Mouse (Mus musculus) limb, embryonic 14.5 days (tissue): ENCODE data around the gene Rdh5. TPM values are rescaled to one million over a fixed set of nuclear protein-coding genes. Genes with fewer than 3 reads are reported as not detected.

ENCODE experiments used
- ATAC-seq: fragments of 200-750 bp; cut with Nextera tagmentation; 2 replicates; pipeline ENCODE4 v1.8.0; 2017; ENCODE audit warnings: low read depth, moderate number of reproducible peaks, moderate TSS enrichment; ENCODE audit not compliant: low FRiP score
- DNase-seq: peaks from one replicate; pipeline ENCODE4 v3.0.0-alpha.2; 2015; ENCODE audit warnings: low spot score
- H3K27ac ChIP-seq: fragments of 300-500 bp; sonication (generic); replicated peaks from 2 replicates; pipeline ENCODE4 v1.5.1; 2014; ENCODE audit warnings: low read depth, mild to moderate bottlenecking, low read length, moderate library complexity, mixed read lengths
- H3K27me3 ChIP-seq: fragments of 300-500 bp; sonication (generic); 2 replicates; pipeline ENCODE4 v1.6.1; 2014; ENCODE audit warnings: low read length, mixed read lengths; ENCODE audit not compliant: control insufficient read depth, insufficient read depth
- H3K36me3 ChIP-seq: fragments of 300-500 bp; sonication (generic); 2 replicates; pipeline ENCODE4 v1.6.1; 2014; ENCODE audit warnings: mild to moderate bottlenecking, low read length, moderate library complexity, mixed read lengths; ENCODE audit not compliant: control insufficient read depth, insufficient read depth
- H3K4me1 ChIP-seq: fragments of 300-500 bp; sonication (generic); 2 replicates; pipeline ENCODE4 v1.6.1; 2014; ENCODE audit warnings: antibody characterized with exemption, low read length, mixed read lengths; ENCODE audit not compliant: control insufficient read depth, insufficient read depth
- H3K4me2 ChIP-seq: fragments of 300-500 bp; sonication (generic); replicated peaks from 2 replicates; pipeline ENCODE4 v1.6.1; 2014; ENCODE audit warnings: low read depth, mild to moderate bottlenecking, low read length, moderate library complexity; ENCODE audit not compliant: severe bottlenecking
- H3K4me3 ChIP-seq: fragments of 300-500 bp; sonication (generic); replicated peaks from 2 replicates; pipeline ENCODE4 v1.5.1; 2014; ENCODE audit warnings: low read length
- H3K9ac ChIP-seq: fragments of 300-500 bp; sonication (generic); 2 replicates; pipeline ENCODE4 v1.6.1; 2014; ENCODE audit warnings: mild to moderate bottlenecking, low read depth, low read length, moderate library complexity; ENCODE audit not compliant: severe bottlenecking
- H3K9me3 ChIP-seq: fragments of 300-500 bp; sonication (generic); 2 replicates; pipeline ENCODE4 v1.6.1; 2016; ENCODE audit warnings: low read length; ENCODE audit not compliant: control insufficient read depth
- POLR2A ChIP-seq: fragments of 200-500 bp; IDR thresholded peaks from 2 replicates; pipeline ENCODE4 v1.8.0; 2012; ENCODE audit warnings: inconsistent platforms, mild to moderate bottlenecking, moderate library complexity, borderline replicate concordance; ENCODE audit not compliant: insufficient read depth, insufficient read length; ENCODE audit errors: extremely low read depth
- WGBS: fragments of 180-500 bp; shearing (Covaris S2); extraction: QIAGEN DNeasy Blood & Tissue Kit; methylation state at CpG from one replicate; pipeline ENCODE4 v1.1.7; 2014; 5-methylcytosine and 5-hydroxymethylcytosine counted together
- polyA plus RNA-seq, 2 experiments: library from polyadenylated mRNA; depleted of rRNA in 1 of 2; stranded (reverse) in 1 of 2; unstranded in 1 of 2; fragments of >200 nt; fragmentation: Nextera tagmentation in 1 of 2; extraction: Ambion mirVana in 1 of 2; gene quantifications; 2 replicates each; pipeline versions ENCODE4 v1.2.1 to v1.2.3; 2012 to 2014

Rdh5 gene
- polyA plus RNA-seq, 2 experiments, result 11.8 to 17.9 TPM

GRCm38 (mm10) chr10:128929638-128930378 is 7.1 kb upstream of the Rdh5 start:
- WGBS, result 58% methylated on average over 7 of the region's 7 CpGs
- H3K4me3 ChIP-seq, result no peak overlapping the region
- peaks cover 3% of the 10 kb centered on the region; the same call in 1 of the 2 replicates for H3K4me1 ChIP-seq
- no peak for TF ChIP-seq POLR2A
- H3K36me3 ChIP-seq, result no peaks in the 10 kb centered on the region
- H3K4me2 ChIP-seq, result no peak overlapping the region
- H3K27ac ChIP-seq, result no peak overlapping the region
- no peak overlapping the region for H3K9ac ChIP-seq
- ATAC-seq, result no peak
- H3K27me3 ChIP-seq, result peaks cover 27% of the 10 kb centered on the region
- DNase-seq, result no peak
- H3K9me3 ChIP-seq, result no peaks in the 10 kb centered on the region

DNA sequence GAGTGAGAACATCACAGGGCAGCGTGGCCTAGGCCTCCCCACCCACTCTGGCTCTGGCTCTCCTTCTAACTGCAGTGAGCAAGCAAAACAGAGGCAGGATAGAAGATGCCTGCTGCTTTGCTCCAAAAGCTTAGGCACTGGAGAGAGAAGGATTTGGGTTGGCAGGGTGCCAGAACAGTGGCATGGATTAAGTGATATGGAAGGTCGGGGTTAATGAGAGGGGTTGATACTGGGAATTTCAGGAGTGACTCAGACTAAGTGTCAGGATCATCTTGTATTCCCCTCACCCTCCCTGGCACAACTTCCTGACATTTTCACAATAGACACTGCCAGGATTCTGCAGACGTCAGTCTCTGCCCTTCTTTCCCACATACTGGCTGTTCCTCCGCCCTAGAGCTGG is 5.7 kb upstream of the Rdh5 start:
- Histone ChIP-seq H3K4me2 (no peak overlapping the region), H3K9me3 (no peaks in the 10 kb centered on the region), H3K36me3 (no peaks in the 10 kb centered on the region), H3K4me1 (peaks cover 7% of the 10 kb centered on the region), H3K9ac (no peak overlapping the region), H3K27me3 (peaks cover 12% of the 10 kb centered on the region), H3K4me3 (no peak overlapping the region), H3K27ac (no peak overlapping the region)
- DNase-seq, result no peak
- TF ChIP-seq POLR2A, result no peak
- no peak for ATAC-seq
- 31% methylated on average over 4 of the region's 4 CpGs for WGBS

DNA sequence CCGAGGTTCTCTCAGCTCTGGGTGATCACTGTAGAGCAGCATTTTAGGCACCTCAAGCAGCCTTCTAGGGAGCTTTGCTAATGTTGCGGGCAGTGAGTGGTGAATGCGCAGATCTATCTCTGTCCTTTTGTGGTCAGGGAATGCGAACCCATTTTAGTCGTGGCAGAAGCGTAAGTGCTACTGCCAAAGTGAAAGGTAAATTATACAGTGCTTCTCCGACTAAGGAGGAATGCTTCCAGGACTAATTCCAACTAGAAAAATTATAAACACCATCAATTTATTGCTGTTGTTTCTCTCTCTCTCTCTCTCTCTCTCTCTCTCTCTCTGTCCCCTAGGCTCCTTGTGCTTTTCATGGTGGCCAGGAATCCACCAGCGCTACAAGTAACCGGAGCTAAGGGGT is 1.2 kb upstream of the Rdh5 start, which contains the start of gene Bloc1s1:
Gene Bloc1s1, minus strand, starts transcription at position 101 of the 400 bp plus-strand sequence.
- TF ChIP-seq POLR2A, result no peak

GRCm38 (mm10) chr10:128923013-128923691 is 464 bp upstream of the Rdh5 start:
- DNase-seq (peak; percentile 92), ATAC-seq (peak; percentile 91)
- H3K27ac ChIP-seq, result peak overlapping the region; percentile 80
- H3K4me3 ChIP-seq, result peak overlapping the region; percentile 71
- no peaks in the 10 kb centered on the region for H3K9me3 ChIP-seq
- H3K4me1 ChIP-seq, result peaks cover 22% of the 10 kb centered on the region
- H3K4me2 ChIP-seq, result peak overlapping the region; percentile 46
- H3K9ac ChIP-seq, result peak overlapping the region; percentile 64
- TF ChIP-seq POLR2A, result peak; percentile 48; the same call in 1 of the 2 replicates
- WGBS, result 1% methylated on average over 33 of the region's 42 CpGs
- peaks cover 7% of the 10 kb centered on the region; the same call in 1 of the 2 replicates for H3K36me3 ChIP-seq
- H3K27me3 ChIP-seq, result no peaks in the 10 kb centered on the region

More for the DNA sequence above, 1.2 kb upstream of the Rdh5 start, which contains the start of gene Bloc1s1:
- H3K27ac ChIP-seq, result peak within 1 kb of the TSS; percentile 80
- peak within 1 kb of the TSS; percentile 46 for H3K4me2 ChIP-seq
- no peak for DNase-seq
- 64% methylated on average over 9 of the region's 9 CpGs for WGBS
- 0 out of 2 replicates have a peak, but pooled peaks cover 7% of the 10 kb centered on the region for H3K36me3 ChIP-seq
- peak within 1 kb of the TSS; percentile 64 for H3K9ac ChIP-seq
- no peaks in the 10 kb centered on the region for H3K27me3 ChIP-seq
- H3K4me1 ChIP-seq, result peaks cover 22% of the 10 kb centered on the region
- H3K9me3 ChIP-seq, result no peaks in the 10 kb centered on the region
- peak within 1 kb of the TSS; percentile 71 for H3K4me3 ChIP-seq
- ATAC-seq, result no peak

DNA sequence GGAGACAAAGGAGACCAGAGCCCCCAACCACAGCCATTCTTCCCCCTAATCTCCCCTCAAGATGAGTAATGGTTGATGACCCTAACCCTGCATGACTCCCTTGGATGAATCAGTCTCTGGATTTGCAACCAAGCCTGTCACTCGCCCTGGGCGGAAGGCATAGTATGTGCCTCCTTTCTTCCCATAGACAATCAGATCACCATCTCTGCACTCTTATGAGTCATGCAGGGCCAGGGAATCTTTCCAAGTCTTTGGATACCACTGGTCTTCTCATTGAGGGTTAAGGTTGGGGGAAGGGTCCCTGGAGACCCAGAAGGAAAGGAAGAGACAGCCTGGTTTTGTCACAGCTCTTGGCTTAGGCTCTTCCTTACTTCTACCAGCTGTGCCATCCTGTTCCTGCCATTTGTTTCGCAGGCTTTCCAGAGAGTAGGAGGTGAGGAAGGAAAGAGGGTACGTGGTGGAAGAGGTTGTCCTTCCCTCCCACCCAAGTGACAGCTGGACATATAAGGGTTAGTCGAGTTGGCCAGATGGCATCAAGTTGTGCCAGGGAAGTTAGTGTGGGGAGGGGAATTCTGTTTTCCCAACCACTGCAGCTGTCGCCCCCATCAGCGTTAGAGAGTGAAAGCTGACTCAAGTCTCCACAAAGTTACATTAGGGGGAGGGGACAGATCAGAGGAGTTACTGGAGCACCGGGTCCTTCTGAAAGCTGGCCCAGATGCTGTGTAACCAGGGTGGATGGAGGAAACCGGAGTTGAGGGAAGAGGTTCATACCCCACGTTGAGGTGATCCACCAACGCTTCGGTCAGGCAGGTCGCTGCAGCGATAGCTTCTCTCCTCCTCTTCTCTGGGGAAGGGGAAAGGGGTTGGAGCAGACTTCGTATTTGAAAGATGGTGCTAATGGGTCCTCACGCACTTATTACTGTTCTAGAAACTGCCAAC is 536 bp downstream of the Rdh5 start:
- ATAC-seq, result no peak
- H3K27ac ChIP-seq, result no peak overlapping the region

More for the DNA sequence above, 536 bp downstream of the Rdh5 start:
- Histone ChIP-seq H3K4me2 (peak overlapping the region; percentile 46), H3K27me3 (no peaks in the 10 kb centered on the region), H3K9ac (peak overlapping the region; percentile 64), H3K36me3 (peaks cover 17% of the 10 kb centered on the region), H3K9me3 (no peaks in the 10 kb centered on the region), H3K4me3 (peak overlapping the region; percentile 71), H3K4me1 (peaks cover 22% of the 10 kb centered on the region)
- no peak for TF ChIP-seq POLR2A
- 70% methylated on average over 16 of the region's 16 CpGs for WGBS
- DNase-seq, result peak; percentile 18
